Mouse (Mus musculus): ENCODE results near the gene Grid1.
A peak's percentile ranks its signal among the peaks of the same experiment; 100 is the strongest.

The Grid1 gene

DNA sequence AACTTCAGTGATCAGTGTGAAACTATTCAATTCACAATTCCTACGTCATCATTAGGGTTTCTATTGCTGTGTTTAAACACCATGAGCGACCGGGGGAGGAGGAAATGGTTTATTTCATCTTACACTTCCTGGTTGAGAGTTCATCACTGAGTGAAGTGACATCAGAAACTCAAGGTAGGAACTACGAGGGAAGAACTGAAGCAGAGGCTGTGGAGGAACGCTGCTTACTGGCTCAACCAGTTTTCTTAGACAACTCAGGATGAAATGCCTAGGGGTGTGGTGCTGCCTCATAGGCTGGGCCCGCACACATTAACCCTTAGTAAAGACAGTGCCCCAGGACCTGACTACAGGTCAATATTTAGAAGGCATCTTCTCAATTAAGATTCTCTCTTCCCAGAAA lies 389.5 kb downstream of the Grid1 start:
- no peak for DNase-seq (ENCODE audit: low spot score)

DNA sequence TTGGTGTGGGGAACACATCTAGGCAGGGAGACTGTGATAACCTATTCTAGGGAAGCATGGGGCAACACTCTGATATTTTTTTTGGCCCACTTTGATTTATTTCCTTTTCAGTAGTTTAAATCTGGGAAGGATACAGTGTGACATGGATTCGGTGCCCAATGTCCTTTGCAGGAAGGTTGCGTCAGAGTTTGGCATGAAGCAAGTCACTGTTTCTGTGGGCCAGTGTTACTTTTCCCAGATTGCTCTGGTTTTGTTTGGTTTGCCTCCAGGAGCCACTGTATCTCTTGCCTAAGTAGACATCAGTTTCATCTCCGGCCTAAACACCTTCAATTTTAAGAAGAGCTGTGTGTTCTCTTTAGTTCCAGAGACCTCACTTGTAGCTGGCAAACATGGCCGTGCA lies 399.1 kb downstream of the Grid1 start:
- no peak for DNase-seq (ENCODE audit: low spot score)

DNA sequence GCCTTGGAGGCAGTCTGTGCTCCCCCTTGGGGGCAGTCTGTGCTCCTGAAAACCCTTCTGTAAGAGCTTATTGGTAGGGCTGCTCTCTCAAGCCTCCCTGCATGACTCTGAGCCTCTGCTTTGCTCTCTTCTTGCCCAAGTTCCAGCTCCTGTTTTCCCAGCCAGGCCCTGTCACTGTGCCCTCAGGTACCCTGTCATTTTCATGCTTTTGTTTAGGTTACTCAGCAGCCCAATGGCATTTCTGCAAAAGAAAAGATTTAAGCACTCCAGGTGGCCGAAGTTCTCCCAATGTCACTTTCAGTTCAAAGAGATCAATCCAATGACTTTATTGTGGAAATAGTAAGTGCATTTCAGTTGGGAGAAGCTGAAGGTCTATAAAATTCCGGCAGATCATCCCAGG lies 402.3 kb downstream of the Grid1 start:
- DNase-seq (ENCODE audit: low spot score), result no peak

GRCm38 (mm10) chr14:35227581-35227980 lies 407.7 kb downstream of the Grid1 start:
- DNase-seq (ENCODE audit: low spot score), result no peak

- DNase-seq (ENCODE audit: low spot score), result no peak
Measured at GRCm38 (mm10) chr14:35231384-35231783, 411.5 kb downstream of the Grid1 start.

GRCm38 (mm10) chr14:35242882-35243281 lies 423.0 kb downstream of the Grid1 start:
- no peak for DNase-seq (ENCODE audit: low spot score)

DNA sequence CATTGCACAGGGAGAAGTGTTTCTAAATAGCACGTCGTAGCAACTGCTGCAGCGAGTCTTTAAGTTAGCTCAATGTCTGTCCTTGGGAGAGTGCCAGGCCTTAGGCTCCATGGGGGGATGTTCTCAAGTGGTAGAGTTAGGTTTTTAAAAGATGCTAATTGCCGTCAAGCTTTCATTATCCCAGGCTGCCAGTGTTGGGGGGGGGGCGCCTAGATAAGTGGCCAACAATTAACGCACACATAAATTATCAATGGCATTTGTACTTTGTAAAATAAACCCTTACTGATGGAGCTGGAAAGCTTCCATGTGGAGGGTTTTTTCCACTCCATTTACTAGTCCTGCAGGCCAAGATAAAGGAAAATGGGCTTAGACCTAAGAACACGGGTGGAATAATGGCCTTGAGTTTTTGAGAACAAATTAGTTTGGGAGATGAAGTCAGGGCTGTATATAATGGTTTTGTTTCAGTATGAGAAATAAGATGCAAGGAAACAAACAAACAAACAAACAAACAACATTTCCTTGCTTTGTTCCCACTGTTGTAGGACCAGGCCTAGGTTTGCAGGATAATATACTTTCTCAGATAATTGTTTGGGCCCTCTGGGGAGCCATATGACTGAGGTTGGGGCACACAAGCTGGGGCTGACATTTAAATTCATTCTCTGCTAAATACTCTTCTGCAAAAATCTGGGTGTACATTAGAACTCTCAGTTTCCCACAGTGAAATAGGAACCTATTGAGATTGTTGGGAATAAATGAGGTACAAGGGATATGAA lies 425.1 kb downstream of the Grid1 start:
- DNase-seq (ENCODE audit: low spot score), result no peak

DNA sequence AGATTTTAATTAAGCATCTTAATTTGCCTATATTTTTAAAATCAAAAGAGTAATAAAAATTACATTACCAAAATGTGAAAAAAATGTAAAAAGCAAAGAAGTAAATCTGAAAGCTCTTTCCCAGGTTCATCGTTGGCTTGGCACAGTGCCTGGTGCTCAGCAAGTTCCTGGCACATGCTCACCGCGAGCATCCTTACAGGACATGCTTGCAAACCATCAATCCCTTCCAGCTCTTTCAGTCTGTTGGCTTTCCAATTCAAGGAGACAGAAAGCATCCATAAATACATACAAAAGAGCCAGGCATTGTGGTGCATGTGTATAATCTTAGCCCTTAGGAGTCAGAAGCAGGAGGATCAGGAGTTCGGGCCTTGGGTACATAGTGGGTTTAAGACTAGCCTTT lies 430.5 kb downstream of the Grid1 start:
- DNase-seq (ENCODE audit: low spot score), result no peak

DNA sequence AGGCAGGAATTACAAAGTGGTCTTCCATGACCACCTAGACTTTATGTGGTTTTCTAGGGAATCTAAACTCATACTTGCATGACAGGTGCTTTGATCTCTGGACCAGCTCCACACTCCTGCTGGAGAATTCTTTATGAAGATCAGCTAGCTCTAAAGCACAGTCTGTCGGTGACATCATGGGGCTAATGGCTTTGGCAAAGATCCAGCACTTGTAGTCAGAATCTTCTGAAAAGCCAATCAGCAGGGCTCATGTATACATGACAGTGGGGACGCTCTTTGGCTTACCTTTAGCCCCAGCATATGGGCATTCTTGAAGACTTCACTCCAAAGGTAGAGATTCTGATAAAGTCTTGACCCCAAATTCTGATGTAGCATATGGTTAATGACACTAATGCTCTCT lies 434.6 kb downstream of the Grid1 start:
- DNase-seq (ENCODE audit: low spot score), result no peak

GRCm38 (mm10) chr14:35270260-35270659 lies 450.4 kb downstream of the Grid1 start:
- DNase-seq (ENCODE audit: low spot score), result no peak

DNA sequence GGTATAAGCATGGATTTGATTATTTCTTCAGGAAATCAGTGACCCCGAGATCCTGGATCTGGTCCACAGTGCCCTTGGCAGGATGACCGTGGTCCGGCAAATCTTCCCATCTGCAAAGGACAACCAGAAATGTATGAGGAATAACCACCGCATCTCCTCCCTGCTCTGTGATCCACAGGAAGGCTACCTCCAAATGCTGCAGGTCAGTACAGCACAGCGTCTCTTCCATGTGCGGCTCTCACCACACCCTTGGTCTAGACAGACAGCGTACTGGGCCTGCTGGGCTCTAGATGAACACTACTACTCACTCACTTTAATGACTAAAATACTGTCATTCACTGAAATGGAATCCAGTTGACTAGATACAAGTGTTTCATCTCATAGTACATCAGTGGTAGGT lies 489.3 kb downstream of the Grid1 start:
- no peak for DNase-seq (ENCODE audit: low spot score)

DNA sequence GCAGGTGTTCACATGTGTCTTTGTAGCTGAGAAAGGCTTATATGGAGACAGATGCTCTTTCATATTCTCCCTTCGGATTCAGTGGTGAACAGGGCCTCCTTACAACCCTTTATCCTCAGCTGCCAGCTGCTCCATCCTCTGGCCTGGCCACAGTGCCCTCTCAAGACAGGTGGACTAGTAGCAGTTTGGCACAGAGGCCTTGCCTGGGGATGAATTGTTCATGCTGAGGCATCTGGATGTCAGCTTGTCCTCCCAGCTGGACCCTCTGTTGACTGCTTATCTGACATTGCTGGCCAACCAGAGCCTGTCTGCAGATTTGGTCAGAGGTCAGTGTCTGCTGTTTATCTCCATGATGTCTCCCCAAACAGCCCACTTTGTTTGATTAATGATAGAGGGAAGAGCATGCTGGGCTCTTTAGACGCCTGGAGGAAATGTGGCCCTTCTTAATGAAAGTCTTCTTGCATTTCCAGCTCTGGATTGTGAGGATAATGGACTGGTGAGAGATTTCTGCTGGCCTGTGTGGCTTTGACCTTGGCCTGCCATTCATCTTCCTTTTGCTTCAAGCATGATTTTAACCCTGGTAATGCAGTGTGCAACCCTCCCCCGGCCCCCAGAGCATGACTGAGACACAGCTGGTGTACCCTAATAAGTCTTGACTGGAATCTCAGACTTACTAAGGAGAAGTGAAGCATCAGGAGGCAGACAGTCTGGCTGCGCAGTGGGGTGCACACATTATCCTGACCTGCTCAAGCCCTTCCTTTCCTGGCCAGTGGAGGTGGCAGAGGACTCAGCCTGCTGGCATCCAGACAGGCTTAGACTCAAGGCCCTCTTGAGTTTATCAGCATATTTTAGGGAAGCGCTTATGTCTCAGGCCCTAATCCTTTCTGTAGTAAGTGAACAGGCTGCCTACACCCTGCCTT lies 493.7 kb downstream of the Grid1 start:
- DNase-seq (ENCODE audit: low spot score), result no peak

DNA sequence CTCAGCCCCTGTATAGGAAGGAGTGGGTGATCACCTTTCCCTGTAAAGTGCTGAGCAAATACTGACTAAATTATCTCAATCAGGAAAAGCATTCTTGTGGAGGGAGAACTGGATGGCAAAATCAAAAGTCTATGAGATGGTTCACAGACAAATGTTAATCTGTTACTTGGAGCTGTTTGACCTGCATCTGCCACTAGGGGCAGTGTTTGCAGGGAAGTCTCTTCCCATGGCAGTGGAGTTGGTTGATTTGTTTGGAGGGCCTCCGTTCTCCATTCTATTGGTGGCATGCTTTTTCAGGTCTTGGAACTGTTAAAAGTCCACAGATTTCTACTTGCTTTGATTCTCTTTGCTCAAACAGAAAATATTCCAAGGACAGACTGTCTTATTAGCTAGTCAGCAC lies 506.4 kb downstream of the Grid1 start:
- no peak for DNase-seq (ENCODE audit: low spot score)

DNA sequence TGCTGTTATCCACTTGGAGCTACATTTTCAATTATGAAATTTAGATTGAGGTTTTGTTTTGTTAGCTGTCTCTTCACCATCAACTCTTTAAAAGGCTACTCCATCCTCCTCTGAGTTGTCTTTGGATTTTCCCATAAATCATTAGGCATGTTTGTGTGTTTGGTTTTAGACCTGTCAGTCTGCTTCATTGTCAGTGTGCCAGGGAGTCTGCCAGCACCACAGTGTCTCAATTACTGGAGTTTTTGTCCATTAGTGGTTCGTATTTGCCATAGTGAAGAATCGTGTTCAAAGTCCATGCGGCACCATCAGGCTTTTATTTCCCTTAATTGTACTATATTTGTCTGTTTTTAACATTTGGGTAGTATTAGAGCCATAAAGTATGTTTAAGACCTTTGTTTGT lies 516.7 kb downstream of the Grid1 start:
- DNase-seq (ENCODE audit: low spot score), result no peak

- no peak for DNase-seq (ENCODE audit: low spot score)
Measured at GRCm38 (mm10) chr14:35356011-35356410, 536.1 kb downstream of the Grid1 start.

DNA sequence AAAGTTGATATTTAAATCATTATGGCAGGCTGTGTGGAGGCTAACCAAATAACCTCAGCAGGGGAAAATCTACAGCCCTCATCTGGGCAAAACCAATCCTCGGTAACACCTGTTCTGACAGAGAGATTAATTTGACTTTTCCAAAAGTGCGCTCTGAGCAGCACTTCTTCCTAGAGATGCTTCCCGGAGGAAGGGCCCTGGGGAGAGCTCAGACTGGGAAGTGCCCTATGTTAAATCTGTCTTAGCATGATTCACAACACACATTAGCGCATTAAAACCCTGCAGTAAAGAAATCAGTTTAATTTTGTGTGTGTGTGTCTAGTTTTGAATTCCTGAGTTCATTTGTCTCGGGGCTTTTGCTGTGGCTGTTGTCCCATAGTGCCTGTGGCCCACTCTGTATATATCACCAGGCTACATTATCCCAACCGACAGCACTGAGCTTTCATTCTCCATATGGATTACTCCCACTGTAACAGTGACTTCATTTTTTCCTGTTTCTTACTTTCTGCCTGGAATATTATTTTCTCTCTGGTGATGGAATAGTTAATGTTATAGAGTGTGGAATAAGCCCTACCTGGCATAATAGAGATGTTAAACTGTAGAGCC lies 536.7 kb downstream of the Grid1 start:
- DNase-seq (ENCODE audit: low spot score), result no peak

DNA sequence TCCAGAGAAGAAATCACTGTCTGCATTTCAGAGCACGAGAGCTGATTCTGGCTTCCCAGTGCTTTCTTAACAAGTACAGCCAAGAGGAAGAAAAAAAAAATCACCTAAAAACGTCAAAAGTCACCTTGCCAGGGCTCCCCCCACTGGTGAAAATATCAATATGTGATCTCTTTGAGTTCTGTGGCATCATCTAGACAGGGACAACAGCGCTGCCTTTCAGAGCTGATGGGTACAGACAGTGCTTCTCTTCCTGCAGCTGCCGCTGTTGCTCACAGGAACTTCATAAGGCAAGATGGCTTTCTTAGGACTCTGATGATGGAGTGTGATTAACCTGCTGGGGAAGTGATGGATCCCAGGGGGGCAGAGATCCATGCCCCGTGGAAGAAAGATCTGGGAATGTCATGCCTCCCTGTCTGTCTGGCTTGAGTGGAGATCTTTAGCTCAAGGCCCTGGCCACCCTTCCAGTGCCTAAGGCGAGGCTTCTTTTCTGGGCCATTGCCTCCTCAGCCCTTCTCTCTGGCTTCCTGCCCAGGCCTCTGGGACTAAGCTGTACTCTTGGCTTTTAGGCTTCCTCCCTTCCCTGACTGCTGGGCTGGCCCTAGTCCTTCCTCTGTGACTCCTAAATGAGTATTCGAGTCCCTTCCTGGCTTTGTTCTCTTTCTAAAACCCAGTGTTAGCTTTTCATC lies 538.4 kb downstream of the Grid1 start:
- DNase-seq (ENCODE audit: low spot score), result peak; percentile 58

- DNase-seq (ENCODE audit: low spot score), result no peak
Measured at GRCm38 (mm10) chr14:35365177-35365944, 545.5 kb downstream of the Grid1 start.

DNA sequence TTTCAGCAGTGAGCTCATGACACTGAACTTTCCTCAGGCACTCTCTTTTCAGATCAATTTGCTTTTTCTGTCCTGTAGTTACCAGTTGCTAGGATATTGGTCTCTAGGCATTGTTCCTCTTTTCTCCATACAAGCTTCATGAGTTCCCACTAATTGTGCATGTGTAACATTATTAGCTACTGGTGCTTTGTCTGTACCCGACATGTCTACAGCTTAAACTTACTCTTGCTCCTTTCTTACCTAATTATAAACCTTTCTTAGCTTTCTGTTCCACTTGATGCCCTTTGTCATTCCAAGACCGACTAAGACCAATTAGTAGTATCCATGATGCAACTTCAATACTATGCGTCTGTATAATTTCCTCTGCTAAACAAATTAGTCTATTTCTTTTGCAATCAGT lies 554.5 kb downstream of the Grid1 start:
- no peak for DNase-seq (ENCODE audit: low spot score)

DNA sequence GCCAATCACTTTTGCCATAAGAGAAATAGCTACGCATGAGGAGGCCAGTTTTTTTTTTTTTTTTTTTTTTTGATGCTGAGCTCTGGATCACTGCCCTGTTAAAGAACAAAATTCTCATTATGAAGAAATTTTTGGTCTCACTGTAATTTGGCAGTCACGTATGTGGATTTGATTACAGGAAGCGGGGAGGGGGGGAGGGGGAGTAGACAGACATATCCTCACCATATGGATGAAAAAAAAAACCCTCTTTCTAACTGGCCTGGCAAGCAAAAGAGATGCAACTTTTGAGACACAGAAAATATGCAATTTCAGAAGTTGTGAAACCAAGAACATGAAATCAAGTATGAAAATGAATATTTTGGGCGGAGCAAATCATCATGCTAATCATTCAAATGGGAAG lies 573.7 kb downstream of the Grid1 start:
- DNase-seq (ENCODE audit: low spot score), result no peak

DNA sequence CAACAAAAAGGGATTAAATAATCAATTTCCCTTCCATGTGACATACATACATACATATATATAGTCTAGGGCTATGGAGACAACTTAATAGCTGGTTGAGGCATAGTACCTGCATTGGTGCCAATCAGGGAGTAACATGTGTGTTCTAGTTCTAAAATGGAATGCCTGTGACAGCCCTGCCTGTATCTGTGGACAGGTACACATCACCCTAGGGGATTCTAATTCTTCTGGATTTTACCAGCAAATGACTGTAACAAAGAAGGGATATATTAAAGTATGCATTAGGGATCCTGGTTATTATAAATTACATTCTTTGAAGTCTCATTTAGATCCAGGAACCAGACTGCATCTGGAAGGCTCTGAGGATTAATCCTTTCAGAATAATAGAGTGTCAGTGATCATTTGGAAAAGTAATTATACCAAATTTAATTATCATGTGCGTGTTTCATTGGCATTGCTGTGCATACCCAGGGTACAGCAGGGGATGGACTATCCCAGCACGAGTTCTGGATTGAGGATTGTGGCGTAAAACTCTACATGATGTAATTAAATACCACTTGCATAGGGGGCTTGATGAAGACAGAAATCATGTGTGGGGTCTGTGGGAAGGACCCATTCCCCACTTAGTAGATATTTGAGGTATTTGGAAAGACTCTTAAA lies 584.5 kb downstream of the Grid1 start:
- no peak for DNase-seq (ENCODE audit: low spot score)

Data from urinary bladder, postnatal 14 days (tissue).